Mouse (Mus musculus): Measurements from ENCODE around the gene Dcaf8.

Dcaf8 gene

GRCm38 (mm10) chr1:172147835-172148278, at the start of gene Dcaf8:
Gene Dcaf8 (plus strand): TSS chr1:172148084.
- DNase-seq (ENCODE audit: low spot score in 2 of 2): peak; percentile 89 to 96

- DNase-seq (ENCODE audit: low spot score in 2 of 2): no peak
Measured at GRCm38 (mm10) chr1:172099325-172100033, 48.4 kb upstream of the Dcaf8 start.

DNA sequence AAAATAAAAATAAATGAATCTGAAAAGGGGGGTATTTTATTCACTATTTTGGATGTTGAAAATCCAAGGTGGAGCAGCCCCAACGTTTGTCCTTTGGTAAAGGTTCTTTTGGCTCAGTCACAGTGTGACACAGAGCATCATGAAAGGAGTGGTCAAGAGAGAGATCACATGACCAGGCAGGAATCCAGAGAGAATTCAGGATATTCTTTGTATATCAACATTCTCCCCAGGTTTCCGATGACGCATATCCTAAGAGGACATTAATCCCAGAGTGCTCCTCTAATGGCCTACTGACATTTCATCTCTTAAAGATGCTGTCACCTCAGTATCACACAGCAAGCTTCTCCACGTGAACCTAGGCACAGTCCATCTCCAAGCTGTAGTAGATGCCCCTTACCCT, 44.3 kb upstream of the Dcaf8 start:
- DNase-seq (ENCODE audit: low spot score in 2 of 2): no peak

DNA sequence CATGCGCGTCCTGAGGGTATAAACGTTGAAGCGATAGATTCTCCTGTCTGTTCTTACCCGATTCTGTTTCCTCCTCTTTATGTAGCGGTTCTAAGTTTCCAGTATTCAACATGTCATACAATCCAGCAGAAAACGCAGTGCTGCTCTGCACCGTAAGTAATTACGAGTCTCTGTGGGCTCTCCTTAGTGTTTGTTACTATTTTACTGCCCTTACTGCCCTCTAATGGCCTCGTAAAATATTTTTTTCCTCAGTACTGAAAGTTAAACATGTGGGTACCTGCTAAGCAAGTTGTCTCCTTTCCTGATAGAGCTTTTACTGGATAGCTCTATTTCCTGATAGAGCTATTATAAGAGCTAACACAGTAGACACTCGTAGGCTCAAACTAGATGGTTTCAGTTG, 42.8 kb upstream of the Dcaf8 start:
- DNase-seq (ENCODE audit: low spot score in 2 of 2): no peak

DNA sequence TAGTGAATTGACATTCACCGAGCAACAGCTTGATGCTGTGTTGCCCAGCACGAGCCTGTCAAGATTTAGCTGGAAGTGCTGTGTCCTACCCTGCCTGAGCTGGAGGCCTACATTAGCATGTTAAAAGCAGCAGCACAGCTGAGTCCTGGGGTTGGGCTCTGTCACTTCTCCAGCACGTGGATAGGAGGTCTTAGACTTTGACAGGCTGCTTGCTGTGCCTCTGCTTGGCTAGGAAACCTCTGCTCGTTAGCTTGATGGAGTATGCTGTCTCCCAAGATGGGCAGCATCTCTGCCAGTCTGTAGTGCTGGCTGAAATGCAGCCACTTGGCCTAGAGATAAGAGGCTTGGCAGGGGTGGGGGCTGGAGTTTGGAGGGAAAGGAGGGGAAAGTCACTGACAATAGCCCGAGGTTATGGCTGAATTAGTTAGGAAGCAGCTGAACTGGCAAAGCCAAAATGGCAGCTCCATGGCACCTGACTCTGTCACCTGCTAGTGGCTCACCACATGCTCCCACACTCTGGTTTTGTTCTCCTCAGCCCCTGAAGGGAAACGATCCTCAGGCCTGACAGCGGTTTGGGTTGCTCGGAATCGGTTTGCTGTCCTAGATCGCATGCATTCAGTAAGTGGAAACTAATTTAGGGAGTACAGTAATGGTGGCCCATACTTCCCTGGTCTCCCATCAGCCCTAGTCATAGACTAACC, 40.0 kb upstream of the Dcaf8 start:
- DNase-seq (ENCODE audit: low spot score in 2 of 2): no peak

DNA sequence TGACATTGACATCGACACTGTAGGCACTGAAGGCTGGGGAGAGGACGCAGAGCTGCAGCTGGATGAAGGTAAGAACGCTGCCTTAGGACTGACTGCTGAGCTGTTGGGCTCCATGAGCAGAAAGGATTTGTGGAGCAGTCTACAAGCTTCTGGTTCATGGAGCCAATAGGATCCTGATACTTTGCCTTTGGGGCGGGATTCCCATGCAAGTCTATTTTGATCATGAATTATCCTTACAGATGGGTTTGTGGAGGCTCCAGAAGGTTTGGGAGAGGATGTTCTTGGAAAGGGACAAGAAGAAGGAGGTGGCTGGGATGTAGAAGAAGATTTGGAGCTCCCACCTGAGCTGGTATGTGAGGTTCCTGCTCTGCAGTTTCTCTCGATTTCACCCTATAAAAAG, 30.9 kb upstream of the Dcaf8 start:
- DNase-seq (ENCODE audit: low spot score in 2 of 2): peak in 1 of 2 experiments; percentile 27

GRCm38 (mm10) chr1:172119100-172119499, 28.8 kb upstream of the Dcaf8 start:
- no peak for DNase-seq (ENCODE audit: low spot score in 2 of 2)

DNA sequence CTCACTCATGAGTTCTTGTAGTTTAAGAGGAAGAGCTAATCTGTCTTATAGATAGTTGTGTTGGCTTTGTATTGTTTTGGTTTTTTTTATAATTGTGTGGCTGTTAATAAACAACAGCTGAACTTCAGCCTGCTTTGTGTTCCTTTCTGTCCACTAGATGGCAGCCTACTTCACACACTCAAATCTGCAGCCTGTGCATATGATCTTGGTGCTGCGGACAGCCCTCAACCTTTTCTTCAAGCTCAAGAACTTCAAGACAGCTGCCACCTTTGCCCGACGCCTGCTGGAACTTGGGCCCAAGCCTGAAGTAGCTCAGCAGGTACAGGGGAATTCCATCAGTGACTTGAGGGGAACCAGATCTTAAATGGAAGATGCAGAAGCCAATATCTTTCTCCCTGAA, 28.2 kb upstream of the Dcaf8 start:
- DNase-seq (ENCODE audit: low spot score in 2 of 2): peak in 1 of 2 experiments; percentile 52

- DNase-seq (ENCODE audit: low spot score in 2 of 2): no peak
Measured at GRCm38 (mm10) chr1:172122671-172123070, 25.2 kb upstream of the Dcaf8 start.

- no peak for DNase-seq (ENCODE audit: low spot score in 2 of 2)
Measured at GRCm38 (mm10) chr1:172124572-172124971, 23.3 kb upstream of the Dcaf8 start.

DNA sequence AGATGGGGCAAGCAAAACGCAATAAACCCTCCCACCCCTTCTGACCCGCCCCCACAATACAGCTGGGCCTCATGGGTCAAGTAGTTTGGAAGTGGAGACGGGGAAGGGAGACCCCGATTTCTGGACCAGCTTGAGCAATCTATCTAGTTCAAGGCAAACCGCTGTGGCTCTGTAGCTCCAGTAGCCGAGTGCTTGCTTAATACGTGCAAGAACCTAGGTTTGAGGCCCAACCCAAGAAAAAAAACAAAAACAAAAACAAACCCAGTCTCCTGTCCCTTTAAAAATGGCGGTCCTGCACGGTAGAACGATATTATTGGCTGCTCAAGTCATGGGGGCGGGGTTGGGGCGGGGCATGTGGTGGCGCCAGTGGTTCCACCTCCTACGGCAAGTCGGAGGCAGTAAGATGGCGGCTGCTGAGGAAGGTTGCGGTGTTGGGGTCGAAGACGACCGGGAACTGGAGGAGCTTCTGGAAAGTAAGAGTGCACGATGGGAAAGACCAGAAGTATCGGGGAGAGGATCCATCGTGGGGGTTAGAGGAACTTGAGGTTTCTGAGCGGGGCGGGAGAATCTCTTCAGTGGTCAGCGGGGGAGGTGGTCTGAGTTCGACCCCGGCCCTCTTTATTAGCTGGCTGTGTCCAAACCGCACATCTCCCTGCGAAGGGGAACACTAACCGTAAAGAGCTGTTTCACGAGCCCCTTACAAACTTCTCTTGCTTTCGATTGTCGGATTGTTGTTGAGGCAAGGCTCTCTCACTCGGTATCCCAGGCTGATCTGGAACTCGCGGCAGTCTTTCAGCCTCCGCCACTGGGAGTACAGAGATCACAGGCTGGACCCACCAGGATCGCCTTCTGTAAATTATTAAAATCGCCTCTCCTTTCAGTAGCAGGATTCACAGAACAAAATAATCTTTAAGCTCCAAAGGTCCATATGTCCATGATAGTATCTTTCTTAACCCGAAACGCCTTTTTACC, 21.2 kb upstream of the Dcaf8 start, which contains the start of gene Pex19:
Gene Pex19, plus strand, starts transcription at position 380 of the 972 bp plus-strand sequence.
- peak; percentile 35 to 64 for DNase-seq (ENCODE audit: low spot score in 2 of 2)

DNA sequence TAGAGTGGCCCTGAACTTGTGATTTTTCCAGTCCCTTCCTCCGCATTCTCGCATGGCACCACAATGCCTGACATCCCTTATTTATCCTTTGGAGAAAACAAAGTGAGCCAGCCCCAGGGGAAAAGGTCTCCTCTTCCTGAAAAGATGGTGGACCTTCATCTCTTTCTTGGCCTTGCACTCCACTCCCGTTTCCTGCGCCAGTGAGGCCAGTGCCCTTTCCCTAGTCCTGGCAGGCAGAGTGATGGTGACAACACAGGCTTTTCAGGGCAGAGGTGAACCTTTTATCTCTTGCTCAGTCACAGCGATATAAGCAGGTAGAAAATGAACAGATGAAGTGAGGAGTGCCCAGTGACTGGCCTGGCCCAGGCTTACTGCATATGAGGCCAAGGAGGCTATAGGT, 20.4 kb upstream of the Dcaf8 start:
- DNase-seq (ENCODE audit: low spot score in 2 of 2): no peak

GRCm38 (mm10) chr1:172128563-172128962, 19.3 kb upstream of the Dcaf8 start:
- DNase-seq (ENCODE audit: low spot score in 2 of 2): no peak

- DNase-seq (ENCODE audit: low spot score in 2 of 2): no peak
Measured at GRCm38 (mm10) chr1:172129108-172129507, 18.8 kb upstream of the Dcaf8 start.

DNA sequence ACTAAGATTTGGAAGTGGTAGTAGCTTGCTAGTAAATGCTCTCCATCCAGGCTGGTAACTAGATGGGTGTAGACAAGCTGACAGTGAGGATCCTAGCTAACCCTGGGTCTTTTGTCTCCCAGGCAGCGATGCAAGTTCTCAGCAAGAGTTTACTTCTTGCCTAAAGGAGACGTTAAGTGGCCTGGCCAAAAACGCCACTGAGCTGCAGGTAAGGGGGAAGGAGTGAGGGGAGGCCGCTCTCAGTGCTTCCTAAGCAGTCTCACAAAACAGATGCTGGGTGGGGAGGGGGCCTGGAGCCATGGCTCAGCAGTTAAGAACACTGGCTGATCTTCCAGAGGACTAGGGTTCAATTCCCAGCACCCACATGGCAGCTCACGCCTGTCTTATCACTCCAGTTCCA, 18.1 kb upstream of the Dcaf8 start:
- no peak for DNase-seq (ENCODE audit: low spot score in 2 of 2)

DNA sequence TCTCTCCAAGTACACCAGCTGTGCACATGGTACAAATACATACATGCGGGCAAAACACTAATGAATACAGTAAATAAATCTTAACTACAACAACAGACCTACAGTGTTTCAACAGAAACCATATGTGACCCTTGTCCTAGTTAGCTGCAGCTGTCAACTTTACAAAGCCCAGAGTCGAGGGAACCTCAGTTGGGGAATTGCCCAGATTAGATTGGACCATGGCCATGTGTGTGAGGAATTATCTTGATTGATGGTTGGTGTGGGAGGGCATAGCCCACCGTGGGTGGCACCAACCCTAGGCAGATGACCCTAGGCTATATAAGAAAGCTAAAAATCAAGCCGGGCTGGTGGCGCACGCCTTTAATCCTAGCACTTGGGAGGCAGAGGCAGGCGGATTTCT, 15.6 kb upstream of the Dcaf8 start:
- no peak for DNase-seq (ENCODE audit: low spot score in 2 of 2)

GRCm38 (mm10) chr1:172133535-172133934, 14.3 kb upstream of the Dcaf8 start:
- DNase-seq (ENCODE audit: low spot score in 2 of 2): no peak

DNA sequence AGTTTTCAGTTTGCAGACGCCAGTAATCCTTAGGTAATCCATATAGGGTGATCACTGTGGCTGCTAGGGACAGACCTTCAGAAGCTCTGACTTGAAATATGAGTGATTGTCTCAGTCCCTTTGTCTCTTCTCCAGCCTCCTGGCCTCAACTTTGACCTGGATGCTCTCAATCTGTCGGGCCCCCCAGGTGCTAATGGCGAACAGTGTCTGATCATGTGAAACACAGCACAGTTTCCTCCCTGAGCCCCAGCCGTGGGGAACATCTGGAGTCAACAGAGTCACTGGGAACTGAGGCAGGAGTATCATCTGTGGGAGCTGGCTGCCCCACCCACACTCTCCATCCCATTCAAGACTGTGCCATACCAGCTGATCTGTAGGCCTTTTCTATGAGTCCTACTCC, 13.8 kb upstream of the Dcaf8 start:
- no peak for DNase-seq (ENCODE audit: low spot score in 2 of 2)

GRCm38 (mm10) chr1:172140160-172140559, 7.7 kb upstream of the Dcaf8 start:
- no peak for DNase-seq (ENCODE audit: low spot score in 2 of 2)

DNA sequence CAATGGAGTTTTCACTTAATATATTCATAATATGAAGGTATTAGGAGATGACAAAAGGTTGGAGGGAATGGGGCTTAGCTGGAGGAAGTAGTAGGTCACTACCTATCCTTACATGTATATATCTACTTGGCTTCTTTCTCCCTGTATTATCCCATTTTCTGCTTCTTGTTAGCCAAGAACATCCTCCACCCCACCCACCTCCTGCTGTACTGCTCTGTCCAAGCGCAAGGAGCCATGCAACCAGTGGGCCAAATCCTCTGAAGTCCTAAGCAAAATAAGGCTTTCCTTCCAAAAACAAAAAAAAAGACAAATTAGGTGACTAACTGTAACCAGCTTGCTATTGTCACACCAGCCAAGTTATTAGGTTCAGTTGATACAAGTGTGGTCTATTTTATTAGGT, 7.1 kb upstream of the Dcaf8 start:
- no peak for DNase-seq (ENCODE audit: low spot score in 2 of 2)

GRCm38 (mm10) chr1:172141529-172141928, 6.4 kb upstream of the Dcaf8 start:
- DNase-seq (ENCODE audit: low spot score in 2 of 2): no peak

DNA sequence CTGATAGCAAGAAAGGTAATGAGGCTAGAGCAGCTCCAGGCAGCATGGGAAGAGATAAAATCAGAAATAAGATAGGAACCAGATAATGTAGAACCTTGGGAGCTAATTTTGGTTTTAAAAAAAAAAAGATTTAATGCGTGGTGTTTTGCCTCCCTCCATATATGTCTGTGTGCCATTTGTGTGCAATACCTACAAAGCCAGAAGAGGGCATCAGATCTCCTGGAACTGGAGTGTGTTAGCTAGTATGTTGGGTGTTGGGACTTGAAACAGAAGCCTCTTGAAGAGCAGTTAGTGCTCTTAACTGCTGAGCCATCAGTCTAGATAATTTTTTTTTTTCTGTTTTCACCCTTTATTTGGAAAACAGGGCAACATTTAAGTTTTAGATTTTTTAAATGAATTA, 4.3 kb upstream of the Dcaf8 start:
- DNase-seq (ENCODE audit: low spot score in 2 of 2): peak in 1 of 2 experiments; percentile 78

Data from left cerebral cortex, adult 9 months (tissue).